Mouse (Mus musculus) cerebellum, adult 18-20 months (tissue): ENCODE data around the gene Ncam1.

ENCODE experiments used
- DNase-seq, 2 experiments: peaks; one replicate each; pipeline ENCODE4 v3.0.0; 2021

Gene Ncam1

GRCm38 (mm10) chr9:49493979-49494649 lies 304.6 kb downstream of the Ncam1 start:
- peak; percentile 60 to 73 for DNase-seq

- DNase-seq, result no peak
Observed at GRCm38 (mm10) chr9:49490609-49491008, 308.1 kb downstream of the Ncam1 start.

- DNase-seq, result peak; percentile 77 to 89
Observed at GRCm38 (mm10) chr9:49488912-49489895, 309.5 kb downstream of the Ncam1 start.

GRCm38 (mm10) chr9:49488258-49488657 lies 310.5 kb downstream of the Ncam1 start:
- no peak for DNase-seq

- DNase-seq, result no peak
Observed at GRCm38 (mm10) chr9:49487657-49487943, 311.1 kb downstream of the Ncam1 start.

GRCm38 (mm10) chr9:49486805-49487656 lies 311.7 kb downstream of the Ncam1 start:
- DNase-seq, result no peak

GRCm38 (mm10) chr9:49485892-49486311 lies 312.8 kb downstream of the Ncam1 start, which contains the start of gene Ttc12:
Gene Ttc12, minus strand, starts transcription at chr9:49486225.
- DNase-seq, result peak; percentile 52 to 59

GRCm38 (mm10) chr9:49485250-49485891 lies 313.4 kb downstream of the Ncam1 start:
- DNase-seq, result peak; percentile 41 to 43

GRCm38 (mm10) chr9:49483316-49483715 lies 315.4 kb downstream of the Ncam1 start:
- DNase-seq, result no peak

- DNase-seq, result no peak
Observed at GRCm38 (mm10) chr9:49472126-49472525, 326.6 kb downstream of the Ncam1 start.

- DNase-seq, result no peak
Observed at GRCm38 (mm10) chr9:49470946-49471345, 327.8 kb downstream of the Ncam1 start.

- no peak for DNase-seq
Observed at GRCm38 (mm10) chr9:49470006-49470405, 328.7 kb downstream of the Ncam1 start.

GRCm38 (mm10) chr9:49456136-49456535 lies 342.6 kb downstream of the Ncam1 start:
- no peak for DNase-seq

GRCm38 (mm10) chr9:49452396-49452795 lies 346.3 kb downstream of the Ncam1 start:
- DNase-seq, result no peak
